Mouse (Mus musculus) G1E-ER4 (cell line): Measurements from ENCODE around the gene Fmo5. TPM values are rescaled to one million over a fixed set of nuclear protein-coding genes. Genes with fewer than 3 reads are reported as not detected.

Experiments
- GATA1 ChIP-seq: IDR thresholded peaks from one replicate; pipeline ENCODE4 v1.8.0; 2012; ENCODE audit warnings: low read length, inconsistent platforms
- polyA plus RNA-seq: library from polyadenylated mRNA; stranded (reverse); fragments of >175 nt; gene quantifications from 2 replicates; pipeline ENCODE4 v1.2.3, GENCODE M21; 2012

Gene Fmo5
- polyA plus RNA-seq, result 0.09 and 0.11 TPM in 2 replicates

DNA sequence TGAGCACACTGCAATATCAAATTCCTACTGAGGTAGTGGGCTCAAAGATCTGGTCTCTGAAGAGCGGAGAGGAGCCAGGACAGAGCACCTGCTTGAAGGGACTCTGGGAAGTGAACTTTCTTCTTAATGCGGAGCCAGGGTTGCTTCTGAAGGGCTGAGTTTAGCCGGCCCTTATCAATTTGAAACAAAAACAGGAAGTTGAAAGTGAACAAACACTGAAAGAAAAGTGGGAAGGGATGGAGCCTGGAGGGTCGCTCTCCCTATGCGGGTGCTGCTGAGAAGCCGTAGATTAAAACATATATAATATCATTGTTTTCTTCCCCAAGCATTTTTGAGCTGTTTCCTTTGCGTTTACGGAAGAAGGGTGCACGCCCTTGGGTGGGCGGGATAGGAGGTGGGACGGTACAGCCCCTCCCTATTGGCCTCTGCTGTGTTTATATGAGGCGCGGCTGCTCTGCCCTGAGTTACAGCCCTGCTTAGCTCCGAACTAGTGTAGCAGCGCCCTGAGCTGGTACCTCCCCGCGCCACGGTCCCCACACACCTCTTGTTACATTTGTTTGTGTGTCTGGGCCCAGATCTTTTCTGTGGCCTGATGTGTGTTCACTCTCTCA, at the start of gene Fmo5:
Fmo5 (plus strand) TSS at position 414 of the 611 bp plus-strand sequence.
- TF ChIP-seq GATA1, result no peak

DNA sequence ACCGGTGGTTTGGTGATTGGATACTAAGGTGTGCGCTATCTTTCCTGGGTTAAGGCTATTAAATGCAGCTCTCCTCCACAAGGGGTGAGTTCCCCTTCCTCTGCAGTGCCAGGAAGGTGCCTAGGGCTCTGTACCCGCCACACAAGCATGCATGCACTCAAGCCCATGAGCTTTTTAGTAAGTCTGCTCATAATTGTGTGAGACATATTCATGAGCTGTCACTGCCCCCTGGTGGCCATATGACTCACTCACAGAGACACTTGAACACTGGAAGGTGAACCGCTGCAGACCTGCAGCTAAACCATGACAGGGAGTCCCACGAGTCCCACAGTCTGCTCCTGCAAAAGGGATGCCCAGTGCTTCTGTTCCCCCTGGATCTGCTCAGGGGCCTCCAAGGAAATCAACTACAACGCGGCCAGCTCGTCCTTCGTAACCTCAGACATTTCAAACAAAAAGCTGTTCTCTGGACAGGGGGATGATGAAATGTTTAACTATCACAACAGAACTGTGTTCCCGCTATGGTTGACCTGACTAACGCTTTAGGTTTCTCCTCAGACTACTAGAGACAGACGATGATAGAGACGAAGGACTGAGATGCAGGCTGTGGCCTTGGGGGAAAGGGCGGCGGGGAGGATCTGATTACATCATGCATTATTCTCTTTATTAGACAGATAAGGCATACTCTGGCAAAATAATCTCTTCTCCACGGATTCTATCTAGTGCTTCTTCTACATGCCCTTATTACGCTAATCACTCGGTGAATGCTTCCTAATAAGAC, 43.0 kb upstream of the Fmo5 start:
- no peak for TF ChIP-seq GATA1

- no peak for TF ChIP-seq GATA1
Measured at GRCm38 (mm10) chr3:97587656-97588055, 40.9 kb upstream of the Fmo5 start.

DNA sequence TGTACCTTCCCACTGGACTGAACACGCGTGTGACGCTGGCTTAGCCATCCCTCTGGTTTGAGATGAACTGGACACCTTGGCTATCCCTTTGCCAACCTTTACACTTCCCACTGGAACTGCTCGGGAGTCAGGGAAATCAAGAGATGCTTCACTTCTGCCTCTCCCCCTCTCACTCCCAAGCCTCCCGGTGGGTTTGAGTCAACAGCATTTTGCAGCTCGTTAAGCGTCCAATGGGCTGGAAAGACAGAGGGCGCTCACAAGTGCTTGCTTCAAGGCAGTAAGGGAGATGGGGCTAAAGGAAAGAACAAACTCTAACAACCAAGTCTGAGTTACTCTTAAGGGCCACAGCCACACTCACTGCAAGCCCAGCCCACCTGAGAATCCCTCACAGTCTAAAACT, 37.9 kb upstream of the Fmo5 start:
- no peak for TF ChIP-seq GATA1

GRCm38 (mm10) chr3:97593089-97593488, 35.5 kb upstream of the Fmo5 start:
- no peak for TF ChIP-seq GATA1

- no peak for TF ChIP-seq GATA1
Measured at GRCm38 (mm10) chr3:97594140-97594539, 34.5 kb upstream of the Fmo5 start.

GRCm38 (mm10) chr3:97595066-97595465, 33.5 kb upstream of the Fmo5 start:
- no peak for TF ChIP-seq GATA1

DNA sequence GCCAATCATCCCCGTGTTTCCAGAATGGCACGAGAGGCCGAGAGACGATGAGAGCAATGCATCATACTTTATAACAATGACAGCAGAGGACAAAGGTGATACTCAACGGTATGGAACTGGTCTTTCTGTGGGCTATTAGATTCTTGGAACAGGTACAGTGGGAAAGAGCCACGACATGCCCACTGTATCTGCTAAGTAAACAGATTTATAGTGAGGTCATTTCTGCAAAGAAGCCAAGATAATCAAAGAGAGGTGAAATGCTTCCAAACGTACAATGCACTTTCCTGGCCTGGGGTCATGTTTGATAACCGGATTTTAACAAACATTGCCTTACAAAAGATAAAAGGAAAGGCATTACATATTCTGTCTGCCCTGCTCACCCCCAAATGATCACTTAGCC, 31.8 kb upstream of the Fmo5 start:
- TF ChIP-seq GATA1, result no peak

- no peak for TF ChIP-seq GATA1
Measured at GRCm38 (mm10) chr3:97600050-97600832, 28.4 kb upstream of the Fmo5 start.

DNA sequence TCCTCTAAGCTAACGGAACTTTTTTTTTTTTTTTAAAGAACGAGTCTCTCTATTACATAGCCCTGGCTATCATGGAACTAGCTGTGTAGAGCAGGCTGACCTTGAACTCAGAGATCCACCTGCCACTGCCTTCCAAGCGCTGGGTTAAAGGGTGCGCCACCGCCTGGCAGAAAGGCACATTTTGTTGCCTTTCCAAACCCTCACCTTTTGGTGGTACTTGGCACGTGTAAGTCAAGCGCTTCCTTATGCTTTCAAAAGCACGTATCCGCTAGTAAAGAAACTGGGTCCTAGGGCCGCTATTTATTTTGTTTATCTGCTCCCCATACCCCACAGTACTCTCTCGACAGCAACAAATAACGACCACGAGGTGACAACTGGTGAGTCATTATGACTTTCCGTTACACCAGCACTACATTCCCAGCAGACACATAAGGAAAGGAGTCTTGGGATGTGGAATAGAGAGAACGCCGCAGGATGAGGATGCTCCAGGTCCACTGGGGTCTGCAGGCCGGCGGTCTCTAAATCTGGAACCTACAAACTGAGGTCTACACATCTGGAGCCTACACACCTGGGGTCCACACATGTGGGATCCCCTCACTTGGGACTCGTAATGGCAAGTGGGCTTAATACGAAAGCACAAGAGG, 19.3 kb upstream of the Fmo5 start:
- TF ChIP-seq GATA1, result no peak

- TF ChIP-seq GATA1, result no peak
Measured at GRCm38 (mm10) chr3:97609845-97610410, 18.7 kb upstream of the Fmo5 start, which contains the start of gene Chd1l. TSS of gene Chd1l (minus strand) at chr3:97610203.

GRCm38 (mm10) chr3:97611021-97611420, 17.6 kb upstream of the Fmo5 start:
- TF ChIP-seq GATA1, result no peak

GRCm38 (mm10) chr3:97615154-97615553, 13.4 kb upstream of the Fmo5 start:
- TF ChIP-seq GATA1, result no peak

- no peak for TF ChIP-seq GATA1
Measured at GRCm38 (mm10) chr3:97615933-97616332, 12.7 kb upstream of the Fmo5 start.

DNA sequence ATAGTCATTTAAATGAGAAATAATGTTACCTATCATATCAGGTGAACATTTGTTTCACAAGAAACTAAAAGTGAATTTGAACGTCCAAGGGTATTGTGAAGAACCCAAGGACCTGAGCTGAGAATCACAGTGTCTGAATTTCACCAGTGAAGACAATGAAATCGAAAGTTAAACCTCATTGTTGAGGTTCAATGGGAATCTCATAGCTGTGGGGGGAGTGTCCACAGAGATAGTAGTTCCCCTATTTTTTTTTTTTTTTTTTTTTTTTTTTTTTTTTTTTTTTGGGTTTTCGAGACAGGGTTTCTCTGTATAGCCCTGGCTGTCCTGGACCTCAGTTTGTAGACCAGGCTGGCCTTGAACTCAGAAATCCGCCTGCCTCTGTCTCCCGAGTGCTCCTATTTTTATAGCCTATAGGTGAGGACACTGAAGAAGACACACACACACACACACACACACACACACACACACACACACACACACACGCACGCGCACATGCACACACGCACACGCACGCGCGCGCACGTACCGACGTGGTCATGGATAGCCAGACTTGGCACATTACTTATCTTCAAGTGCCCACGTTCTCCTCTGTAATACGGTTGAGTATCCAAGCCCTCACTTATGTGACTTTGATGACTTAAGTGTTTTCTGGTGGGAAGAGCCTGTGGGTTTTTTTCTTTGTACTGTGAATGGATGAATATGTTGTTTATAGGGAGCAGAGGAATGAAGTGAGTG, 11.3 kb upstream of the Fmo5 start:
- TF ChIP-seq GATA1, result no peak

DNA sequence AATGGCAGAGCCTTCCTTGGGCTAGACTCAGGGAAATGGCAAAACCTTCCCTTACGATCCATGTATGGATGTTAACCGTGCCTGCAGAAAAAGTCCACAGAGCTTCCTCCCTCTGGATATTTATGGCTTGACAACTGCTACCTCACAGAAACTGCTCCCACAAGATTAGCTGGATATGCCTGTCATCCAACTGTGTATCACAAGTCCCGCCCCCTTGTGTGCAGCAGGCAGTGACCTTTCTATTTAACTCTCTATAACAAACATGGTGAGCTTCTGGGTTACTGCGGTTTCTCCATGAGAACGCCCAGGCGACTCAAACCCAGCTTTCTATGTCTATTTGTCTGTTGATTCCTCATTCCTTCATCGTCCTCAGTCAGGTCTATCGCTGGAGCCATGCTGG, 10.7 kb upstream of the Fmo5 start:
- TF ChIP-seq GATA1, result no peak
